Mouse (Mus musculus): ENCODE measurements around the gene Zfp65.

DNA sequence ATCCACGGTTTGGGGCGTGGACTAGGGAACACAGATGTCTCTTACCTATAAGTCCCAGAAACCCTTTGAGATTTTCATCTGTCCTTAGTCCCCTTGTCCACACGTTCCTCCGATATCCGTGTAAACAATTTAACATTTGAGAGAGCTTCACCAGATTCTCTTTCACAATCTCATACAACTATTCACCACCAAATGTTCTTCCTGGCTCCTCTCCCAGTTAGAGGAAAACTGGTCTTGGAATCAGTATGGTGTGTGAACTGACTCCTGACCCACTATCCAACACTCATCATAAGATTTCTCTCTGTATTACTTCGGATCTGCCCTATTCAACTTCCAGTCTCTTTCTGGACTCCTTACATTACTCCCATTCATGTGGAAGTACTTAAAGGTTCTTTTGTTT, 26.8 kb upstream of the Zfp65 start:
- TF ChIP-seq CTCF (IDR thresholded peaks at IDR 0.05; ENCODE audit: low read depth, low read length) (no peak), TAL1 (conservative IDR thresholded peaks at IDR 0.05; ENCODE audit: low read depth, low read length) (no peak), GATA1 (IDR thresholded peaks at IDR 0.05; ENCODE audit: borderline replicate concordance, low read length) (no peak), GATA2 (IDR thresholded peaks at IDR 0.05; ENCODE audit: borderline replicate concordance, low read depth, low read length) (no peak), POLR2AphosphoS5 (IDR thresholded peaks at IDR 0.05; ENCODE audit: insufficient replicate concordance, low read depth, low read length) (no peak)

All from G1E (cell line).